Mouse (Mus musculus) macrophage (primary cell): Measurements from ENCODE around the gene Gm20671. TPM values are rescaled to one million over a fixed set of nuclear protein-coding genes. Genes with fewer than 3 reads are reported as not detected.
"Not testable (repeated sequence)": the region's sequence is repeated elsewhere in the genome, so short reads cannot be mapped to it uniquely, and the experiment has no call there.

Source experiments
- H3K27ac ChIP-seq: fragments of 350-480 bp; formaldehyde crosslinking; 2 replicates; pipeline ENCODE4 v1.9.0; 2021
- H3K36me3 ChIP-seq: fragments of 350-480 bp; formaldehyde crosslinking; 2 replicates; pipeline ENCODE4 v1.9.0; 2021; ENCODE audit errors: inconsistent target
- H3K4me3 ChIP-seq: fragments of 350-480 bp; formaldehyde crosslinking; 2 replicates; pipeline ENCODE4 v1.9.0; 2021; ENCODE audit errors: inconsistent target
- H3K79me2 ChIP-seq: fragments of 350-480 bp; formaldehyde crosslinking; 2 replicates; pipeline ENCODE4 v1.9.0; 2021; ENCODE audit errors: inconsistent target
- WGBS: methylation state at CpG from one replicate; pipeline ENCODE4 v1.1.7; 2026; ENCODE audit warnings: inconsistent platforms; ENCODE audit not compliant: missing documents; 5-methylcytosine and 5-hydroxymethylcytosine counted together
- polyA plus RNA-seq: library from polyadenylated mRNA; stranded (reverse); fragments of 250-400 nt; gene quantifications from 3 replicates; pipeline ENCODE4 v1.2.4, GENCODE M21; 2018; ENCODE audit warnings: inconsistent platforms
- total RNA-seq, 78 experiments: library from RNA; depleted of rRNA; stranded (reverse); fragments of 250-400 nt; gene quantifications; 1 replicate in 9 of 78; 2 replicates in 24 of 78; 3 replicates in 43 of 78; 4 replicates in 2 of 78; pipeline ENCODE4 v1.2.4; 2018; ENCODE audit warnings: inconsistent platforms in 56 of 78

The Gm20671 gene
- not detected for total RNA-seq (2018; cell fraction: chromatin; rRNA removed)
- total RNA-seq (2018; cell fraction: cytosol; rRNA removed) = not detected
- total RNA-seq (2018; cell fraction: nucleus; rRNA removed) = not detected
- not detected in 3 replicates for polyA plus RNA-seq

GRCm38 (mm10) chr5:32827009-32827408 lies at the start of gene Gm20671:
Gene Gm20671, minus strand, starts transcription at chr5:32827109.
- H3K27ac ChIP-seq = no peak within 1 kb of the TSS
- H3K79me2 ChIP-seq = no peaks in the 10 kb centered on the region; the same call in 1 of the 2 replicates
- H3K36me3 ChIP-seq = peaks cover 65% of the 10 kb centered on the region
- H3K4me3 ChIP-seq = no peak within 1 kb of the TSS
- 98% methylated on average over 7 of the region's 7 CpGs for WGBS

- H3K36me3 ChIP-seq = peaks cover 28% of the 10 kb centered on the region; the same call in 1 of the 2 replicates
Observed at GRCm38 (mm10) chr5:32872346-32872745, 45.4 kb upstream of the Gm20671 start.

DNA sequence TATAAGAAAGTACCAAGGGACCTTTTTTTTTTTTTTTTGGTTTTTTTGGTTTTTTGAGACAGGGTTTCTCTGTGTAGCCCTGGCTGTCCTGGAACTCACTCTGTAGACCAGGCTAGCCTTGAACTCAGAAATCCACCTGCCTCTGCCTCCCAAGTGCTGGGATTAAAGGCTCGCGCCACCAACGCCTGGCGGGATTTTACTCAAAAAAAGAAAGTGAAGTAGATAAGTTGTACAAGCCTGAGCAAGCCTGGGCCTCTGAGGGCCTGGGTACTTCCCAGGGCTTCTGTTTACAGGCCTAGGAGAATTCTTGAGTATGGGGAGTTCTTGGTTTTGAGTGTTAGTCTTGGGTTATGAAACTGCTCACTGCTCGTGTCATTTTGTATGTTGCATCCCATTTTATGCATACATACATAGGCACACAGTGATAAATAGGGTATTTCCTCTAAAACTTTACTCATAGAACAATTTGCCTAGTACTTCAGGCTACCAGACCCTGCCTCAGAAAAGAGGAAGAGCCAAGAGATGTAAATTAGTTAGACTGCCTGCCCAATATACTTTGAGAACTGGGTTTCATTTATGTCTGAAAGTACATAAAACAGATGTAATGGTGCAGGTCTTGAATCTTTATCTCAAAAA lies 42.6 kb upstream of the Gm20671 start:
- Histone ChIP-seq H3K79me2 (no peaks in the 10 kb centered on the region), H3K36me3 (peaks cover 22% of the 10 kb centered on the region; the same call in 1 of the 2 replicates), H3K4me3 (no peak overlapping the region), H3K27ac (no peak overlapping the region)
- WGBS = 93% methylated on average over 5 of the region's 5 CpGs

More at GRCm38 (mm10) chr5:32872346-32872745, 45.4 kb upstream of the Gm20671 start:
- Histone ChIP-seq H3K4me3 (no peak overlapping the region), H3K79me2 (no peaks in the 10 kb centered on the region), H3K27ac (no peak overlapping the region)
- 97% methylated on average over 5 of the region's 5 CpGs for WGBS

- under 1% methylated on average over 60 of the region's 64 CpGs for WGBS
- Histone ChIP-seq H3K79me2 (no peaks in the 10 kb centered on the region; the same call in 1 of the 2 replicates), H3K4me3 (peak within 1 kb of the TSS; percentile 72), H3K27ac (peak within 1 kb of the TSS; percentile 67), H3K36me3 (0 out of 2 replicates have a peak, but pooled peaks cover 7% of the 10 kb centered on the region)
Observed at GRCm38 (mm10) chr5:32863253-32864228, 36.6 kb upstream of the Gm20671 start, which contains the start of gene Depdc5. Gene Depdc5, plus strand, starts transcription at chr5:32863701.

- Histone ChIP-seq H3K36me3 (no peaks in the 10 kb centered on the region), H3K79me2 (no peaks in the 10 kb centered on the region; the same call in 1 of the 2 replicates), H3K27ac (peak overlapping the region; percentile 67), H3K4me3 (peak overlapping the region; percentile 28)
- 60% methylated on average over 4 of the region's 6 CpGs for WGBS
Observed at GRCm38 (mm10) chr5:32862469-32863132, 35.7 kb upstream of the Gm20671 start.

GRCm38 (mm10) chr5:32861082-32861481 lies 34.2 kb upstream of the Gm20671 start:
- Histone ChIP-seq H3K79me2 (no peaks in the 10 kb centered on the region; the same call in 1 of the 2 replicates), H3K27ac (no peak overlapping the region), H3K36me3 (no peaks in the 10 kb centered on the region), H3K4me3 (no peak overlapping the region)
- WGBS = 92% methylated on average over 1 of the region's 1 CpGs

DNA sequence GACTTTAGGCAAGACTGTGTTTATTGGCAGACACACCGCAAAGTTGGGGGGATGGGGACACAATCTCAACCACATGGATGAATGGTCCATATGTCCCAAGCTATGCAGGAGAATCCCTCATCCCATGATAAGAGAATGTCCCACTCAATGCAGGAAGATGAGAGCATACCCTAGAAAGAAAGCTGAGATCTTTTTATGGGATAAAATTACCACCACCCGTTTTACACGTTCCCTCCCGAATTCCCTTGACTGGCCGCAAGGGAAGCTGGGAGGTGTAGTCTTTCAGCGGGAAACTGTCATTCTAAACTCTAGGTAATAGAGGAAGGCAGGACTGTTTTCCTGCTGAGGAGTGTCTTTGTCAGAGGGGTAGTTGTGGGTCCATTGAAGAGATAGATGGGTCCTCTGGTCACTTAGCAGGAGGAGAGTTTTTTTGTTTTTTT lies 30.9 kb upstream of the Gm20671 start:
- peaks cover 12% of the 10 kb centered on the region for H3K79me2 ChIP-seq
- 2% methylated on average over 6 of the region's 6 CpGs for WGBS
- no peaks in the 10 kb centered on the region for H3K36me3 ChIP-seq
- H3K4me3 ChIP-seq = peak overlapping the region; percentile 32
- peak overlapping the region; percentile 4; the same call in 1 of the 2 replicates for H3K27ac ChIP-seq

DNA sequence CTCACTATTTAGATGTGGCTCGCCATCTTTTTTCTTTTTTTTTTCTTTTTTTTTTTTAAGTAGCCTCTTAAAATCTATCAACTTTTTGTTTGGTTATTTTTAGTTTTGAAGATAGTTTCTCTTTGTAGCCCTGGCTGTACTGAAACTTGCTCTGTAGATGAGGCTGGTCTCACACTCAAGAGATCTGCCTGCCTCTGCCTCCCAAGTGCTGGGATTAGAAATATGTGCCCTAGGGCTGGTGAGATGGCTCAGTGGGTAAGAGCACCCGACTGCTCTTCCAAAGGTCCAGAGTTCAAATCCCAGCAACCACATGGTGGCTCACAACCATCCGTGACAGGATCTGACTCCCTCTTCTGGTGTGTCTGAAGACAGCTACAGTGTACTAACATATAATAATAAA lies 28.4 kb upstream of the Gm20671 start:
- WGBS = 100% methylated on average over 1 of the region's 3 CpGs

GRCm38 (mm10) chr5:32854818-32855217 lies 27.9 kb upstream of the Gm20671 start:
- Histone ChIP-seq H3K4me3 (no peak overlapping the region), H3K79me2 (peaks cover 42% of the 10 kb centered on the region), H3K36me3 (no peaks in the 10 kb centered on the region), H3K27ac (0 out of 2 replicates have a peak overlapping the region, but pooled peaks have one; percentile 1)
- WGBS = 96% methylated on average over 4 of the region's 4 CpGs

More for the DNA sequence above, 28.4 kb upstream of the Gm20671 start:
- H3K79me2 ChIP-seq = peaks cover 38% of the 10 kb centered on the region
- H3K36me3 ChIP-seq, H3K4me3 ChIP-seq, H3K27ac ChIP-seq: not testable (repeated sequence)

DNA sequence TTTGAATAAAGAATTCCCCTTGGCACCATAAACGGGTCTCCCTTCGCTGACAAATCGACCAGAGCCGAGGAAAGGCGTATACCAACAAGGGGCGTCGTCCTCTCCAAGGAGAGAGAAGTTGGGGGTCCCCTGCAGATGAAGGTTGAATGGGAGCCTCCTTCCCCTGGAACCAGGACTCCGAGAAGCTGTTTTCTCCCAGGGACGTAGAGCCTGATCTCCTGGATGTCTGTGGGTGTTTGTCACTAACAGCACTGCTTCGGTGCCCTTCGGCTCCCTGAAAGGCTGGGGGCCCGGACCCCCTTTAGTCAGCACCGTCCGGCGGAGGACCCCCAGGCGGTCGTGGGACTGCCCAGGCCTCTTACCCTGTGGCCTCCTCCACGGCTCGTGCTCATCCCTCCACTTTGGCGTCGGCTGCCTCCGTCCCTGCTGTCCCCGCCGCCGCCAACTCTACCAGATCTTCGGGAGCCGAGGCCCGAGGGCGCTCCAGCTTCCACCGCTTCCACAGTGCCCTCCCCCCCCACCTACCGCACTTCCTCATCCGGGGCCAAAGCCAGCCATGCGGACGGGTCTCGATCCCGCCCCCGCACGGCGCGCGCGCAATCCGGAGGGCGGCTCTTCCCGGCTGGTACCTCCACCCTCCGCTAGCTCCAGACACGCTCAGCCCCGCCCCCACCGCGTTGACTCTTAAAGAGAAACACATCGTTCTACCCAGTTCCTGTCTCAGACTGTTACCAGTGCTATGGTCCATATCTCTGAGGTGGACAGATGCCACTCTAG lies 27.0 kb upstream of the Gm20671 start, which contains the start of gene Prr14l:
Gene Prr14l, minus strand, starts transcription at position 526 of the 777 bp plus-strand sequence.
- peak within 1 kb of the TSS; percentile 93 for H3K4me3 ChIP-seq
- H3K79me2 ChIP-seq = peaks cover 51% of the 10 kb centered on the region
- no peaks in the 10 kb centered on the region for H3K36me3 ChIP-seq
- peak within 1 kb of the TSS; percentile 83 for H3K27ac ChIP-seq
- WGBS = 2% methylated on average over 45 of the region's 51 CpGs

DNA sequence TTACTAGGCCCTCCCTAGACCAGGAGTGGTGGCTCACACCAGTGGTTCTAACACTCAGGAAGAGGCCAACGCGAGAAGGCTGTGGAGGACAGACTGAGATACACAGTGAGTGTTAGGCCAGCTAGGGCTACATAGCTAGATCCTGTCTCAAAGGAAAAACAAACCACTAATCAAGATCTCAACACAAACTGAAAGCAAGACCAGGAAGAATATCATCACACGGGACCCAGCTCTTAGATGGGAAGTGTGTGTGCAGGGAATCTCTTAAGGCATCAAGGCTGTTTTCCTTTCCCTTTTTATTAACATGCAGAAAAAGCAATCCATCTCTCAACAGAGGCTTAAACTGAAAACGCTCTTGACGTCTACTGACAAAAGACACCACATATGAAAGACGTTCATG lies 25.1 kb upstream of the Gm20671 start:
- Histone ChIP-seq H3K4me3 (peak overlapping the region; percentile 93), H3K36me3 (no peaks in the 10 kb centered on the region), H3K27ac (no peak overlapping the region), H3K79me2 (peaks cover 70% of the 10 kb centered on the region)
- WGBS = 10% methylated on average over 6 of the region's 6 CpGs

- no CpG with 5 or more reads among the region's 3 CpGs for WGBS
- not testable (repeated sequence) for H3K36me3 ChIP-seq, H3K27ac ChIP-seq
Observed at GRCm38 (mm10) chr5:32849580-32849979, 22.7 kb upstream of the Gm20671 start.

GRCm38 (mm10) chr5:32849178-32849577 lies 22.3 kb upstream of the Gm20671 start:
- Histone ChIP-seq H3K4me3 (no peak overlapping the region), H3K36me3 (0 out of 2 replicates have a peak, but pooled peaks cover 12% of the 10 kb centered on the region), H3K27ac (no peak overlapping the region), H3K79me2 (peaks cover 99% of the 10 kb centered on the region)
- WGBS = 93% methylated on average over 3 of the region's 3 CpGs

More at GRCm38 (mm10) chr5:32849580-32849979, 22.7 kb upstream of the Gm20671 start:
- not testable (repeated sequence) for H3K4me3 ChIP-seq
- peaks cover 95% of the 10 kb centered on the region for H3K79me2 ChIP-seq
